Mouse (Mus musculus) heart, embryonic 15.5 days (tissue): ENCODE results near the gene AY358078. TPM values are rescaled to one million over a fixed set of nuclear protein-coding genes. Genes with fewer than 3 reads are reported as not detected.
"Not testable (repeated sequence)": the region's sequence is repeated elsewhere in the genome, so short reads cannot be mapped to it uniquely, and the experiment has no call there.

ENCODE experiments used
- ATAC-seq: fragments of 200-750 bp; cut with Nextera tagmentation; replicated peaks from 2 replicates; pipeline ENCODE4 v1.8.0; 2017; ENCODE audit warnings: low read depth, moderate TSS enrichment; ENCODE audit not compliant: insufficient number of reproducible peaks, insufficient read depth, low FRiP score
- H3K27ac ChIP-seq: fragments of 300-500 bp; sonication (generic); 2 replicates; pipeline ENCODE4 v1.5.1; 2015; ENCODE audit warnings: mild to moderate bottlenecking, inconsistent platforms
- H3K27me3 ChIP-seq: fragments of 300-500 bp; sonication (generic); 2 replicates; pipeline ENCODE4 v1.6.1; 2015; ENCODE audit warnings: inconsistent platforms
- H3K36me3 ChIP-seq: fragments of 300-500 bp; sonication (generic); 2 replicates; pipeline ENCODE4 v1.6.1; 2015; ENCODE audit warnings: mild to moderate bottlenecking, inconsistent platforms
- H3K4me1 ChIP-seq: fragments of 300-500 bp; sonication (generic); replicated peaks from 2 replicates; pipeline ENCODE4 v1.6.1; 2015; ENCODE audit warnings: inconsistent platforms
- H3K4me2 ChIP-seq: fragments of 300-500 bp; sonication (generic); 2 replicates; pipeline ENCODE4 v1.6.1; 2015; ENCODE audit warnings: inconsistent platforms, mild to moderate bottlenecking, moderate library complexity
- H3K4me3 ChIP-seq: fragments of 300-500 bp; sonication (generic); 2 replicates; pipeline ENCODE4 v1.5.1; 2015; ENCODE audit warnings: mild to moderate bottlenecking, inconsistent platforms
- H3K9ac ChIP-seq: fragments of 300-500 bp; sonication (generic); 2 replicates; pipeline ENCODE4 v1.6.1; 2015; ENCODE audit warnings: mild to moderate bottlenecking, inconsistent platforms
- H3K9me3 ChIP-seq: fragments of 300-500 bp; sonication (generic); replicated peaks from 2 replicates; pipeline ENCODE4 v1.6.1; 2016; ENCODE audit warnings: inconsistent platforms
- WGBS: fragments of 180-500 bp; shearing (Covaris S2); methylation state at CpG from one replicate; pipeline ENCODE4 v1.1.7; 2015; ENCODE audit warnings: mixed read lengths; 5-methylcytosine and 5-hydroxymethylcytosine counted together
- polyA plus RNA-seq: library from polyadenylated mRNA; unstranded; fragments of >200 nt; fragmentation: Nextera tagmentation; extraction: Ambion mirVana; gene quantifications from 2 replicates; pipeline ENCODE4 v1.2.1, GENCODE M21; 2015

The AY358078 gene
- polyA plus RNA-seq, 1 experiment from 2014 or later: not detected

DNA sequence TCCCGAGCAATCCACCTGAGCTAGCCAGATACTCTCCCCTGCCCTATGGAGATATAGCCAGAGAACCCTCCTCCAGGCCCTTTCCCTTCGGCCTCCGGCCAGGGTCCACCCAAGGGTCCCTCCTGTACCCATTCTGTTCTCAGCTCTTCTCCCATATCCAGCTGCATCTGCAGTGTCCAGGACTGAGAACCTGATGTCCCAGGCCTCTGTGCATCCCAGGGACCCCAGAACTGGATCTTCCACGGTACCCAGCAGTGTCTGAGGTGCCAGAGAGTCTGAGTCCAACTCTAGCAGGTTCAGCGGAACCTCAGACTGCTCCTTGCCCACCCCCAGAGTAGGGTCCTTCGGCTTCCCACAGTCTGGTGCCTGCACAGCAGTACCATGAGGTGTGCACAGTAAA, 29.3 kb downstream of the AY358078 start:
- Histone ChIP-seq H3K4me1 (no peaks in the 10 kb centered on the region), H3K9me3 (no peaks in the 10 kb centered on the region), H3K27me3 (no peaks in the 10 kb centered on the region), H3K4me2 (no peak overlapping the region), H3K9ac (no peak overlapping the region), H3K4me3 (no peak overlapping the region), H3K27ac (no peak overlapping the region), H3K36me3 (no peaks in the 10 kb centered on the region)
- WGBS: 74% methylated on average over 6 of the region's 6 CpGs
- no peak; the same call in 1 of the 2 replicates for ATAC-seq

GRCm38 (mm10) chr14:51838480-51838879, 38.6 kb downstream of the AY358078 start:
- H3K4me3 ChIP-seq, ATAC-seq, H3K4me1 ChIP-seq, H3K27me3 ChIP-seq, H3K9me3 ChIP-seq, H3K36me3 ChIP-seq, H3K9ac ChIP-seq, H3K27ac ChIP-seq, H3K4me2 ChIP-seq: not testable (repeated sequence)
- 18% methylated on average over 2 of the region's 2 CpGs for WGBS

DNA sequence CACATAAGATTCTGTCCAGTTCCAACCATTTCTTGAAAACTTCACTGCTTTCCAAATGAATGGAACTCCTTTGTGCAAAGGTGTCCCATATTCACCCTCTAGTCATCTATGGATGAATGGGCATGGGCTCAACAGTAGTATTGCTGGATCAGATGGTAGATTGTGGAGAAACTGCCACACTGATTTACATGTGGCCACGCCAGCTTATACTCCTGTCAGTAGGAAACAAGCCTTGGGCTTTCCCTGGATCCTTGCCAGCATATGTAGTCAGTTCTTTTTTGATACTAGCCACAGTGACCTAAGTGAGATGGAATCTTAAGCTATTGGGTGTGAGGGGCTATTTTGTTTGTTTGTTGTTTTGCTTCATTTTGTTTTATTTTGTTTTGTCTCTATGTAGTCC, 42.4 kb downstream of the AY358078 start:
- 51% methylated on average over 1 of the region's 1 CpGs for WGBS
- Histone ChIP-seq H3K36me3 (no peaks in the 10 kb centered on the region), H3K4me3 (no peak overlapping the region), H3K27ac (no peak overlapping the region), H3K9ac (no peak overlapping the region), H3K4me1 (no peaks in the 10 kb centered on the region), H3K27me3 (no peaks in the 10 kb centered on the region), H3K4me2 (no peak overlapping the region), H3K9me3 (no peaks in the 10 kb centered on the region)
- ATAC-seq: no peak

DNA sequence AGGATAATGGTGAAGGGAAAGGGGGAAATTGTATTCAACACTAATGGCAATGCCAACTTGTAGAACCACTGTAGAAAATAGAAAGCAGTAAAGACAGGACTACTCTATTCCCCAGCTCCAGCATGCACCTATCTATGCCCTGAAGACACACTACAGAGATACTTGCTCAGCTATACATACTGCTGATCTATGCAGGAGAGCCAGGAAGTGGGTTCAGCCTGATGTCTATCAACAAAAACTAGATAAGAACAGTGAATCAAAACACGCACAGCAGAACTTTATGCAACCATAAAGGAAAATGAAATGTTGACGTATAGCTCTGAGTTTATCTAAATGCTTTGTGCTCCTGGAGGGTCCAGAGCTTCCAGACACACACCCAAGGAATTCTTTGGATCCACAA, 42.9 kb downstream of the AY358078 start:
- Histone ChIP-seq H3K4me3 (no peak overlapping the region), H3K9me3 (no peaks in the 10 kb centered on the region), H3K36me3 (no peaks in the 10 kb centered on the region), H3K4me1 (no peaks in the 10 kb centered on the region), H3K27me3 (no peaks in the 10 kb centered on the region), H3K4me2 (no peak overlapping the region), H3K27ac (no peak overlapping the region), H3K9ac (no peak overlapping the region)
- no peak for ATAC-seq
- 71% methylated on average over 2 of the region's 2 CpGs for WGBS

- no peak overlapping the region for H3K4me2 ChIP-seq
- no peaks in the 10 kb centered on the region for H3K9me3 ChIP-seq
- H3K4me1 ChIP-seq: no peaks in the 10 kb centered on the region
- no peak overlapping the region for H3K4me3 ChIP-seq
- no peak overlapping the region for H3K27ac ChIP-seq
- no peak for ATAC-seq
- no peaks in the 10 kb centered on the region for H3K27me3 ChIP-seq
- no peak overlapping the region for H3K9ac ChIP-seq
- H3K36me3 ChIP-seq: no peaks in the 10 kb centered on the region
Observed at GRCm38 (mm10) chr14:51843882-51844281, 44.0 kb downstream of the AY358078 start.

DNA sequence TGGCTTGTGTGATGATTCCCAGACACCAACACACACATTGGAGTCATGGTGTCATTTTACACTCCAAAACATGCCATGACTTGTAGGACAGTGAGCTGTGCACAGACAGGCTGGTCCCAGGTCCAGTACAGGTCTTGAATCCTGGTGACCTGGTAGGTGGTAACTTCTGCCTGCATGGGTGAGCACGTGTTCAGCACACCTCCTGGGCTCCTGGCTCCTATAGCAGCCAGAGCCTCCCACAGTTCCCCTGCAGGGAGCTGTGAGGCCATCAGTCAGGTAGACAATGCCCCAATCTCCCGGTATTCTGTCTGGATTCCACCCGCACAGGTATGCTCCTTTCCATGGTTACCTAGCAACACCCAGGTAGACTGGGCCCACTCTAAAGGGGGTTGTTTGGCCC, 46.7 kb downstream of the AY358078 start:
- Histone ChIP-seq H3K36me3 (no peaks in the 10 kb centered on the region), H3K27ac (no peak overlapping the region), H3K9ac (no peak overlapping the region), H3K4me3 (no peak overlapping the region), H3K27me3 (no peaks in the 10 kb centered on the region), H3K9me3 (no peaks in the 10 kb centered on the region), H3K4me1 (no peaks in the 10 kb centered on the region), H3K4me2 (no peak overlapping the region)
- ATAC-seq: no peak
- WGBS: 68% methylated on average over 3 of the region's 3 CpGs

DNA sequence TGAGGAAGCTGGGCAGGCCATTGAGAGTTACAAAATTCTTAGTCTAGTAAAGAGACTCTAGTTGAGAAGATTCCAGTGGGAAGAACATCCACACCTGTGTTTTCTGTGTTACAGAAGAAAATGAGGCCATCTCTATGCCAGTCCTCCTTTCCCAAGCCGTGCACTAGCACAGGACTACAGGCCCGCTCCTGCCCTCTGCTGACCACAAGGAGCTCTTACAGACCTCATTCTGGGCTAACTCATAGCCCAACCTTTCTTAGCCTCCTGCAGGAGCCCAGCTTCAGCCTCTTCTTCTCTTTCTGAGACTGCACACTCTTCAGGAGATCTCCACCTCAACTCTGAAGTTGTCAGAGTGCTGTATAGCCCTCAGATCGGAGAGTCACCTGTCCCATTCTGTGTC, 51.2 kb downstream of the AY358078 start:
- H3K27me3 ChIP-seq, ATAC-seq, H3K27ac ChIP-seq, H3K36me3 ChIP-seq, H3K9ac ChIP-seq, H3K4me2 ChIP-seq, H3K9me3 ChIP-seq, H3K4me1 ChIP-seq, H3K4me3 ChIP-seq: not testable (repeated sequence)
- 36% methylated on average over 3 of the region's 3 CpGs for WGBS

DNA sequence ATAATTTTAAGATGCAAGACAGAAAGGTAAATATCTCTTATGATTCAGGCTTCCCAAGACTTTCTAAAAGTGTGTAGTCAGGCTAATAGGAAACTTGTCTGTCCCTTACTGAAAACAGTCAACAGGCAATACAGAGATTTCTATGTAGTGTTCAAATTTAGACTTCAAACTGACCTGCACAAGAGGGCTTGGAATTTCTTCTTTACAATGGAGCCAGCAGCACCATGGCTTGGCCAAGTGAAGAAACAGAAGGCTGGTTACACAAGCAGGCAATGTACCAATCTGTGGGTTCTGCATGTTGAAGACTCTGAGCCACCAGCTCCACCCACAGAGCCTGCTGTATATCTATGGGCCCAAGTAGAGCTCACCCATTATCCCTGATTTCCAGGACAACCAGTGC, 53.6 kb downstream of the AY358078 start, which contains the start of gene Ear6:
TSS of gene Ear6 (plus strand) at position 301 of the 400 bp plus-strand sequence.
- Histone ChIP-seq H3K9me3 (no peaks in the 10 kb centered on the region), H3K36me3 (no peaks in the 10 kb centered on the region), H3K27ac (no peak within 1 kb of the TSS), H3K4me1 (no peaks in the 10 kb centered on the region), H3K27me3 (no peaks in the 10 kb centered on the region), H3K4me2 (no peak within 1 kb of the TSS), H3K9ac (no peak within 1 kb of the TSS), H3K4me3 (no peak within 1 kb of the TSS)
- no peak for ATAC-seq

- not testable (repeated sequence) for ATAC-seq, H3K9me3 ChIP-seq, H3K4me3 ChIP-seq, H3K27ac ChIP-seq, H3K36me3 ChIP-seq, H3K27me3 ChIP-seq, H3K4me1 ChIP-seq, H3K9ac ChIP-seq, H3K4me2 ChIP-seq
- WGBS: 68% methylated on average over 7 of the region's 7 CpGs
Observed at GRCm38 (mm10) chr14:51855280-51855679, 55.4 kb downstream of the AY358078 start.

GRCm38 (mm10) chr14:51863603-51864002, 63.8 kb downstream of the AY358078 start:
- H3K9me3 ChIP-seq, ATAC-seq, H3K36me3 ChIP-seq, H3K4me1 ChIP-seq, H3K27ac ChIP-seq, H3K27me3 ChIP-seq, H3K4me3 ChIP-seq, H3K4me2 ChIP-seq, H3K9ac ChIP-seq: not testable (repeated sequence)
- 16% methylated on average over 1 of the region's 1 CpGs for WGBS

- Histone ChIP-seq H3K9me3 (no peaks in the 10 kb centered on the region), H3K27ac (no peak overlapping the region), H3K9ac (no peak overlapping the region), H3K27me3 (no peaks in the 10 kb centered on the region), H3K4me2 (no peak overlapping the region), H3K36me3 (no peaks in the 10 kb centered on the region), H3K4me3 (no peak overlapping the region), H3K4me1 (no peaks in the 10 kb centered on the region)
- WGBS: 74% methylated on average over 2 of the region's 2 CpGs
- no peak for ATAC-seq
Observed at GRCm38 (mm10) chr14:51870756-51871155, 70.9 kb downstream of the AY358078 start.

- no peak overlapping the region for H3K4me2 ChIP-seq
- no peaks in the 10 kb centered on the region for H3K9me3 ChIP-seq
- H3K9ac ChIP-seq: no peak overlapping the region
- no peak overlapping the region for H3K4me3 ChIP-seq
- no peaks in the 10 kb centered on the region for H3K4me1 ChIP-seq
- WGBS: 68% methylated on average over 9 of the region's 9 CpGs
- H3K27me3 ChIP-seq: no peaks in the 10 kb centered on the region
- no peaks in the 10 kb centered on the region for H3K36me3 ChIP-seq
- no peak overlapping the region for H3K27ac ChIP-seq
- ATAC-seq: no peak
Observed at GRCm38 (mm10) chr14:51871741-51872140, 71.9 kb downstream of the AY358078 start.
